Mouse (Mus musculus): ENCODE measurements around the gene Hormad2. TPM values are rescaled to one million over a fixed set of nuclear protein-coding genes. Genes with fewer than 3 reads are reported as not detected.

Hormad2 gene
- total and polyA plus RNA-seq, 2 experiments from 2014 or later, result 0.10 TPM; not detected in 1

DNA sequence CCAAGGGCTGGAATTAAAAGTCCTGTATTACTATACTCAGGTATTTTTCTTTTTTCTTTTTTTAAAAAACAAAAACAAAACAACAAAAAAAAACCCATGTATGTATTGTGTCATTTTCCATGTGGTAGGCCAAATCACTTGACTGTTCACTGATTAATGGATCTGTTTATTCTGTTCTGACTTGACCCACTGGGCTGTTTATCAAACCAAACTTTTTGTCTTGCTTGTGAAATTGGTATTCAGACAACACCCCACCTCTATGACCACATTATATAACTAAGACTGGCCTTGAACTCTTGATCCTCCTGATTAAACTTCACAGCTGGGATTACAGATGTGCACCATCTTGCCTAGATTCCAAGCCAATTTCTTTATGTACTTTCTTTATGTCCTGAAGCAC, 46.7 kb downstream of the Hormad2 start:
- Histone ChIP-seq H3K4me3 (ENCODE audit: low read depth, low read length) (no peak overlapping the region), H3K4me2 (ENCODE audit: low read depth, low read length, poor library complexity, severe bottlenecking) (no peak overlapping the region)
- ATAC-seq (ENCODE audit: low FRiP score), result no peak

DNA sequence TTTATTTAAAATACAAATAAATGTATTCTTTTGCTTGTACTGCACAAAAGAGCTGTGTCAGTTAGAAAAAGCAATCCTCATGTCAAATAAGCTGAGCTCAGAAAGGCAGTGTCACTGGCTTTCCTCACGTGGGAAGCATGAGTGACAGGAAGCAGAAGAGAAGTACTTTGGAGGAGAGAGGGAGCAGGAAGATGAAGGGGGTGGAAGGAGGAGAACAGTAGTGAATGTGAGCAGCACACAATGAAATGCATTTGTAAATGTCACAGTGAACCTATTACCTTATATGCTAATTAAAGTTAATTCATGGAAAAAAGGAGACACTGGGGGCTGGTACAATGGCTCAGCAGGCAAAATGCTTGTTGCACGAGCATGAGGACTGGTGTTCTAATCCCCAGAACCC, 52.9 kb downstream of the Hormad2 start:
- no peak overlapping the region for H3K4me2 ChIP-seq (ENCODE audit: low read depth, low read length, poor library complexity, severe bottlenecking)
- no peak for TF ChIP-seq CTCF (IDR thresholded peaks at IDR 0.05)
- WGBS, result 11% methylated on average over 2 of the region's 2 CpGs
- H3K4me1 ChIP-seq (ENCODE audit: insufficient read depth, low read length), result no peaks in the 10 kb centered on the region
- ATAC-seq (ENCODE audit: low FRiP score) (no peak), DNase-seq (ENCODE audit: low spot score) (no peak)
- H3K27ac ChIP-seq (ENCODE audit: low read depth, low read length), result no peak overlapping the region
- no peak overlapping the region for H3K4me3 ChIP-seq (ENCODE audit: low read depth, low read length)
- no peak overlapping the region for H3K9ac ChIP-seq (replicated peaks; ENCODE audit: low read length, poor library complexity, severe bottlenecking)
- H3K9me3 ChIP-seq (ENCODE audit: low read length), result no peaks in the 10 kb centered on the region
- H3K27me3 ChIP-seq (ENCODE audit: insufficient read depth, low read length), result no peaks in the 10 kb centered on the region
- H3K36me3 ChIP-seq (ENCODE audit: insufficient read depth, low read length), result no peaks in the 10 kb centered on the region

More for the DNA sequence above, 46.7 kb downstream of the Hormad2 start:
- H3K36me3 ChIP-seq (ENCODE audit: insufficient read depth, low read length), result no peaks in the 10 kb centered on the region
- no peaks in the 10 kb centered on the region for H3K9me3 ChIP-seq (ENCODE audit: low read length)
- H3K27me3 ChIP-seq (ENCODE audit: insufficient read depth, low read length), result no peaks in the 10 kb centered on the region
- H3K4me1 ChIP-seq (ENCODE audit: insufficient read depth, low read length), result no peaks in the 10 kb centered on the region
- H3K9ac ChIP-seq (replicated peaks; ENCODE audit: low read length, poor library complexity, severe bottlenecking), result no peak overlapping the region
- no peak for DNase-seq (ENCODE audit: low spot score)
- no peak overlapping the region for H3K27ac ChIP-seq (ENCODE audit: low read depth, low read length)
- TF ChIP-seq CTCF (IDR thresholded peaks at IDR 0.05), result no peak

GRCm38 (mm10) chr11:4382321-4382720, 58.6 kb downstream of the Hormad2 start:
- H3K27me3 ChIP-seq (ENCODE audit: insufficient read depth, low read length), result no peaks in the 10 kb centered on the region
- H3K9me3 ChIP-seq (ENCODE audit: low read length), result no peaks in the 10 kb centered on the region
- no peak for TF ChIP-seq CTCF (IDR thresholded peaks at IDR 0.05)
- no peak for DNase-seq (ENCODE audit: low spot score)
- no peak overlapping the region for H3K27ac ChIP-seq (ENCODE audit: low read depth, low read length)
- no peak overlapping the region for H3K4me2 ChIP-seq (ENCODE audit: low read depth, low read length, poor library complexity, severe bottlenecking)
- WGBS, result 92% methylated on average over 7 of the region's 7 CpGs
- H3K4me3 ChIP-seq (ENCODE audit: low read depth, low read length), result no peak overlapping the region
- H3K9ac ChIP-seq (replicated peaks; ENCODE audit: low read length, poor library complexity, severe bottlenecking), result no peak overlapping the region
- no peaks in the 10 kb centered on the region for H3K4me1 ChIP-seq (ENCODE audit: insufficient read depth, low read length)
- H3K36me3 ChIP-seq (ENCODE audit: insufficient read depth, low read length), result no peaks in the 10 kb centered on the region
- no peak for ATAC-seq (ENCODE audit: low FRiP score)

DNA sequence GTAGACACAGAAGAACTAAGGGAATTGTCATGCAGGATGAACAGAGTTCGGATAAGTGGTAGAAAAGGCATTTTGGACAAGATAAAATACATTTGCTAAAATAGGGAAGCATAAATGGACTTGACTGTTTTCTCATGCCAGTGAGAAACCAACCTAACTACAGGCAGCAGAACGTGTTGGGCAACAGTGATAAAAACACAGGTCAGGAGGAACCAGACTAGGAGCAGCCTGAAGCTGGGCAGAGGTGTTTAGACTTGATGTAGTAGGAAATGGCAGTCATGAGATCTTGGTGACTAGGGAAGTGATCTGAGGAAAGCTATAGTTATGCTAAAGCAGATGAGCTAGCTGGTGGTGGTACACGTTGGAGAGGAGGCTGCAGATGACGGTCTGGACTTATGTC, 61.0 kb downstream of the Hormad2 start:
- 79% methylated on average over 4 of the region's 4 CpGs for WGBS
- Histone ChIP-seq H3K27me3 (ENCODE audit: insufficient read depth, low read length) (no peaks in the 10 kb centered on the region), H3K4me3 (ENCODE audit: low read depth, low read length) (no peak overlapping the region), H3K4me2 (ENCODE audit: low read depth, low read length, poor library complexity, severe bottlenecking) (no peak overlapping the region), H3K4me1 (ENCODE audit: insufficient read depth, low read length) (no peaks in the 10 kb centered on the region), H3K36me3 (ENCODE audit: insufficient read depth, low read length) (no peaks in the 10 kb centered on the region), H3K9ac (replicated peaks; ENCODE audit: low read length, poor library complexity, severe bottlenecking) (no peak overlapping the region), H3K9me3 (ENCODE audit: low read length) (no peaks in the 10 kb centered on the region), H3K27ac (ENCODE audit: low read depth, low read length) (no peak overlapping the region)
- ATAC-seq (ENCODE audit: low FRiP score) (no peak), DNase-seq (ENCODE audit: low spot score) (no peak)
- TF ChIP-seq CTCF (IDR thresholded peaks at IDR 0.05), result no peak

DNA sequence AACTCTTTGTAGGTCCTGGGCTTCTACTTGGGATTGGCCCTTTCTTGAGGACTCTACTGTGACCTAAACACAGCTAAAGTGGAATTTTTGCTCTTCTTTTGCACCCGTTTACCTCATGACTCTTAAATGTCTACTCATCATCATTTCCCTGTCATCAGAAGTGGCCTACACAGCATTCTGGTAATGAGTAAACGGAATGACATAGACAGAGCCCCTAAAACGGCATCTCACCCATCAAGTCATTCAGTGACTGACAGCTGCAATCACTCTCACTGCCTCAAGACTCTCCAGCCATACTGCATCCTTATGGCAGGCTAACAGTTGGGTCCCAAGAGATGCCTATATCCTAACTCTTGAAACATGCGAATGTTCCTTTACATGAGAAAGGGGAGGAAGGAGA, 74.5 kb downstream of the Hormad2 start:
- no peaks in the 10 kb centered on the region for H3K27me3 ChIP-seq (ENCODE audit: insufficient read depth, low read length)
- no peaks in the 10 kb centered on the region for H3K4me1 ChIP-seq (ENCODE audit: insufficient read depth, low read length)
- ATAC-seq (ENCODE audit: low FRiP score), result no peak
- H3K9me3 ChIP-seq (ENCODE audit: low read length), result no peaks in the 10 kb centered on the region
- no peak overlapping the region for H3K4me2 ChIP-seq (ENCODE audit: low read depth, low read length, poor library complexity, severe bottlenecking)
- H3K9ac ChIP-seq (replicated peaks; ENCODE audit: low read length, poor library complexity, severe bottlenecking), result no peak overlapping the region
- no peaks in the 10 kb centered on the region for H3K36me3 ChIP-seq (ENCODE audit: insufficient read depth, low read length)
- TF ChIP-seq CTCF (IDR thresholded peaks at IDR 0.05), result no peak
- DNase-seq (ENCODE audit: low spot score), result no peak
- 84% methylated on average over 4 of the region's 4 CpGs for WGBS
- H3K4me3 ChIP-seq (ENCODE audit: low read depth, low read length), result no peak overlapping the region
- H3K27ac ChIP-seq (ENCODE audit: low read depth, low read length), result no peak overlapping the region

- Histone ChIP-seq H3K36me3 (ENCODE audit: insufficient read depth, low read length) (no peaks in the 10 kb centered on the region), H3K27ac (ENCODE audit: low read depth, low read length) (no peak overlapping the region), H3K27me3 (ENCODE audit: insufficient read depth, low read length) (no peaks in the 10 kb centered on the region), H3K4me3 (ENCODE audit: low read depth, low read length) (no peak overlapping the region), H3K4me1 (ENCODE audit: insufficient read depth, low read length) (no peaks in the 10 kb centered on the region), H3K9me3 (ENCODE audit: low read length) (no peaks in the 10 kb centered on the region; the same call in 1 of the 2 replicates), H3K9ac (replicated peaks; ENCODE audit: low read length, poor library complexity, severe bottlenecking) (no peak overlapping the region), H3K4me2 (ENCODE audit: low read depth, low read length, poor library complexity, severe bottlenecking) (no peak overlapping the region)
- ATAC-seq (ENCODE audit: low FRiP score), result no peak
- DNase-seq (ENCODE audit: low spot score), result no peak
- TF ChIP-seq CTCF (IDR thresholded peaks at IDR 0.05), result no peak
- WGBS, result 69% methylated on average over 5 of the region's 5 CpGs
Observed at GRCm38 (mm10) chr11:4355430-4355829, 85.5 kb downstream of the Hormad2 start.

All from midbrain, postnatal 0 days (tissue).